16 mouse cellular contexts compared by ENCODE assay signal in the genomic region with DNA sequence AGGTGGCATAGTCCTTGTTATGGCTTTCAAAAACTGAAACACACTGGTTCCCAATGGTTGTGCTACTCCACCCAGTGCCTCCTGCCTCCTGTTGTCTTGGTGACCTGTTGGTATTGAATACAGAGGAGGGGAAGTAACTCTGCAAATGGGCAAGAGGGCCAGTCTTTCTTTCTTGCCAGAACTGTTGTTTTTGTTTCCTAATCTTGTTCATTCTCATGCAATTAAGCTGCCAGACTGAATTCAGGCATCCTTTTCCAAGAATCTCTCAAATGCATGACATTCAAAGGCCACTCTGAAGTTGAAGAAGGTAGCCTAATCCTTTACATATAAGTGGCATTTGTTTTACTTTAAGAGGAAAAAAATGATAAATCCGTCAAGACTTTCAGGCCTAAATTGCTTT. TPM values are rescaled to one million over a fixed set of nuclear protein-coding genes. Genes with fewer than 3 reads are reported as not detected.
A peak's percentile ranks its signal among the peaks of the same experiment; 100 is the strongest.
DNase-seq lines count a peak whose midpoint lies in the region; ATAC-seq and TF ChIP-seq lines count a peak whose summit lies in the region.
"Had no signal": no experiment of that assay in that cellular context is flagged by ENCODE, and none has a peak within 500 bp of the region (broad histone marks: within the 10 kb centered on the region; RNA-seq: fewer than 3 reads in every experiment).

No protein-coding gene starts in this region.

- no peak overlapping the region for H3K4me2 ChIP-seq in forebrain, embryonic 11.5 days (ENCODE audit: low read depth, low read length, severe bottlenecking)
- H3K4me2 ChIP-seq in midbrain, postnatal 0 days (ENCODE audit: low read depth, low read length, poor library complexity, severe bottlenecking), result no peak overlapping the region
- H3K4me2 ChIP-seq in midbrain, embryonic 11.5 days, result no peak overlapping the region
- H3K4me2 ChIP-seq in liver, embryonic 11.5 days, result no peak overlapping the region
- H3K4me2 ChIP-seq: kidney, embryonic 15.5 days; limb, embryonic 15.5 days; midbrain, embryonic 15.5 days had no signal

- H3K4me1 ChIP-seq in forebrain, embryonic 11.5 days (replicated peaks; ENCODE audit: control insufficient read depth, insufficient read depth, low read length), result no peaks in the 10 kb centered on the region
- H3K4me1 ChIP-seq in forebrain, embryonic 10.5 days, result peaks cover 23% of the 10 kb centered on the region
- H3K4me1 ChIP-seq in midbrain, postnatal 0 days (ENCODE audit: insufficient read depth, low read length), result no peaks in the 10 kb centered on the region
- H3K4me1 ChIP-seq in midbrain, embryonic 11.5 days (ENCODE audit: control insufficient read depth, insufficient read depth, low read length), result peaks cover 5% of the 10 kb centered on the region
- no peaks in the 10 kb centered on the region for H3K4me1 ChIP-seq in liver, embryonic 11.5 days (replicated peaks; ENCODE audit: control insufficient read depth, insufficient read depth, low read length)
- H3K4me1 ChIP-seq: limb, embryonic 15.5 days; midbrain, embryonic 15.5 days had no signal

- H3K27me3 ChIP-seq in forebrain, embryonic 11.5 days (ENCODE audit: control insufficient read depth, insufficient read depth, low read length), result no peaks in the 10 kb centered on the region; the same call in 1 of the 2 replicates
- peaks cover 31% of the 10 kb centered on the region for H3K27me3 ChIP-seq in forebrain, embryonic 10.5 days (ENCODE audit: poor library complexity, severe bottlenecking)
- no peaks in the 10 kb centered on the region for H3K27me3 ChIP-seq in midbrain, postnatal 0 days (ENCODE audit: insufficient read depth, low read length)
- no peaks in the 10 kb centered on the region; the same call in 1 of the 2 replicates for H3K27me3 ChIP-seq in midbrain, embryonic 11.5 days (ENCODE audit: control insufficient read depth, insufficient read depth, low read length)
- H3K27me3 ChIP-seq in liver, embryonic 11.5 days (replicated peaks; ENCODE audit: control insufficient read depth, insufficient read depth, low read length), result no peaks in the 10 kb centered on the region
- H3K27me3 ChIP-seq: kidney, embryonic 15.5 days; limb, embryonic 15.5 days; midbrain, embryonic 15.5 days had no signal

- H3K9ac ChIP-seq in forebrain, embryonic 11.5 days (ENCODE audit: low read length), result no peak overlapping the region
- H3K9ac ChIP-seq in midbrain, postnatal 0 days (replicated peaks; ENCODE audit: low read length, poor library complexity, severe bottlenecking), result no peak overlapping the region
- no peak overlapping the region for H3K9ac ChIP-seq in midbrain, embryonic 11.5 days (ENCODE audit: low read length)
- H3K9ac ChIP-seq in liver, embryonic 11.5 days (ENCODE audit: low read depth, low read length), result no peak overlapping the region
- H3K9ac ChIP-seq: kidney, embryonic 15.5 days; limb, embryonic 15.5 days; liver, postnatal 0 days; midbrain, embryonic 15.5 days had no signal

- H3K36me3 ChIP-seq in forebrain, embryonic 11.5 days (ENCODE audit: control insufficient read depth, insufficient read depth, low read length), result no peaks in the 10 kb centered on the region
- H3K36me3 ChIP-seq in forebrain, embryonic 10.5 days (replicated peaks), result no peaks in the 10 kb centered on the region
- H3K36me3 ChIP-seq in midbrain, postnatal 0 days (ENCODE audit: insufficient read depth, low read length), result no peaks in the 10 kb centered on the region
- no peaks in the 10 kb centered on the region for H3K36me3 ChIP-seq in midbrain, embryonic 11.5 days (ENCODE audit: control insufficient read depth, insufficient read depth, low read length)
- no peaks in the 10 kb centered on the region for H3K36me3 ChIP-seq in liver, embryonic 11.5 days (ENCODE audit: control insufficient read depth, insufficient read depth, low read length)
- H3K36me3 ChIP-seq: kidney, embryonic 15.5 days; limb, embryonic 15.5 days; midbrain, embryonic 15.5 days had no signal

- TF ChIP-seq CTCF in midbrain, postnatal 0 days (IDR thresholded peaks at IDR 0.05), result no peak

- no peak overlapping the region for H3K4me3 ChIP-seq in forebrain, embryonic 11.5 days (ENCODE audit: low read depth, low read length)
- no peak overlapping the region for H3K4me3 ChIP-seq in forebrain, embryonic 10.5 days
- no peak overlapping the region for H3K4me3 ChIP-seq in midbrain, postnatal 0 days (ENCODE audit: low read depth, low read length)
- H3K4me3 ChIP-seq in midbrain, embryonic 11.5 days (ENCODE audit: low read depth, low read length), result no peak overlapping the region
- H3K4me3 ChIP-seq in liver, embryonic 11.5 days (ENCODE audit: low read depth, low read length), result no peak overlapping the region
- H3K4me3 ChIP-seq: erythroblast, embryonic 14.5 days; kidney, embryonic 15.5 days; limb, embryonic 15.5 days; midbrain, embryonic 15.5 days had no signal

- no peak for DNase-seq in forebrain, embryonic 11.5 days (ENCODE audit: low spot score)
- no peak for DNase-seq in forebrain, embryonic 10.5 days (ENCODE audit: extremely low spot score, low spot score)
- peak; percentile 25 for DNase-seq in midbrain, postnatal 0 days (ENCODE audit: low spot score)
- DNase-seq in midbrain, embryonic 11.5 days (ENCODE audit: low spot score, missing footprints), result no peak
- DNase-seq in liver, embryonic 11.5 days (ENCODE audit: low spot score), result no peak
- DNase-seq in adrenal gland, postnatal 4 days (ENCODE audit: low spot score in 2 of 2), result no peak
- DNase-seq in heart, adult 8-10 months (ENCODE audit: low spot score), result no peak
- DNase-seq: cerebellum, adult 9-11 months; gastrocnemius, postnatal 25 days; liver, postnatal 0 days; right cerebral cortex, postnatal 14 days had no signal

- H3K27ac ChIP-seq in forebrain, embryonic 11.5 days (ENCODE audit: low read depth, low read length), result no peak overlapping the region
- no peak overlapping the region for H3K27ac ChIP-seq in forebrain, embryonic 10.5 days
- no peak overlapping the region for H3K27ac ChIP-seq in midbrain, postnatal 0 days (ENCODE audit: low read depth, low read length)
- no peak overlapping the region for H3K27ac ChIP-seq in midbrain, embryonic 11.5 days (ENCODE audit: low read depth, low read length)
- H3K27ac ChIP-seq in liver, embryonic 11.5 days (ENCODE audit: low read depth, low read length), result no peak overlapping the region
- H3K27ac ChIP-seq: kidney, embryonic 15.5 days; limb, embryonic 15.5 days; midbrain, embryonic 15.5 days had no signal

- ATAC-seq in forebrain, embryonic 11.5 days (replicated peaks; ENCODE audit: low FRiP score), result 0 out of 2 replicates have a peak, but pooled peaks have one; percentile 44
- ATAC-seq in midbrain, postnatal 0 days (ENCODE audit: low FRiP score), result no peak
- no peak for ATAC-seq in midbrain, embryonic 11.5 days (ENCODE audit: low FRiP score)
- peak; percentile 89 for ATAC-seq in granulocyte monocyte progenitor cell, adult 5-6 weeks (replicated peaks; ENCODE audit: poor library complexity, severe bottlenecking)
- ATAC-seq in liver, embryonic 11.5 days (replicated peaks; ENCODE audit: low FRiP score), result no peak
- ATAC-seq: liver, postnatal 0 days; midbrain, embryonic 15.5 days had no signal

- no peaks in the 10 kb centered on the region for H3K9me3 ChIP-seq in forebrain, embryonic 11.5 days (ENCODE audit: control insufficient read depth, low read length)
- no peaks in the 10 kb centered on the region for H3K9me3 ChIP-seq in forebrain, embryonic 10.5 days
- H3K9me3 ChIP-seq in midbrain, postnatal 0 days (ENCODE audit: low read length), result no peaks in the 10 kb centered on the region
- no peaks in the 10 kb centered on the region for H3K9me3 ChIP-seq in midbrain, embryonic 11.5 days (ENCODE audit: control insufficient read depth, low read length)
- H3K9me3 ChIP-seq in liver, embryonic 11.5 days (ENCODE audit: control insufficient read depth, low read length), result no peaks in the 10 kb centered on the region
- H3K9me3 ChIP-seq: kidney, embryonic 15.5 days; limb, embryonic 15.5 days; midbrain, embryonic 15.5 days had no signal

- WGBS in forebrain, embryonic 11.5 days, result 6% methylated on average over 1 of the region's 1 CpGs
- WGBS in forebrain, embryonic 10.5 days, result 7% methylated on average over 1 of the region's 1 CpGs
- WGBS in midbrain, postnatal 0 days, result 15% methylated on average over 1 of the region's 1 CpGs
- WGBS in midbrain, embryonic 11.5 days, result 6% methylated on average over 1 of the region's 1 CpGs
- WGBS in liver, embryonic 11.5 days, result 48% methylated on average over 1 of the region's 1 CpGs

RNA-seq across cellular contexts. Expression of a gene that starts 19.6 kb away (rescaled TPM):
- 1.2 and 1.3 TPM in 2 replicates for polyA plus RNA-seq in forebrain, embryonic 11.5 days (2014; fragmentation: Nextera tagmentation; extraction: Ambion mirVana)
- 0.56 and 0.86 TPM in 2 replicates for polyA plus RNA-seq in forebrain, embryonic 10.5 days (2016; fragmentation: Nextera tagmentation; extraction: Ambion mirVana)
- total RNA-seq in midbrain, postnatal 0 days (2014; rRNA removed), result 5.0 and 5.3 TPM in 2 replicates
- polyA plus RNA-seq in midbrain, postnatal 0 days (2015; fragmentation: Nextera tagmentation; extraction: Ambion mirVana), result 4.2 and 5.2 TPM in 2 replicates
- 1.5 and 1.9 TPM in 2 replicates for polyA plus RNA-seq in midbrain, embryonic 11.5 days (2014; fragmentation: Nextera tagmentation; extraction: Ambion mirVana)
- not detected in 2 replicates for total RNA-seq in granulocyte monocyte progenitor cell, adult 5-6 weeks (2014; fragmentation: Nextera tagmentation)
- 0.04 TPM in 1 of 2 replicates, not detected in the other for total RNA-seq in granulocyte monocyte progenitor cell, adult 5-6 weeks (2017)
- polyA plus RNA-seq in liver, embryonic 11.5 days (2014; fragmentation: Nextera tagmentation; extraction: Ambion mirVana), result 0.29 and 0.58 TPM in 2 replicates
- 1 to 10 TPM; 1.3 to 1.4 TPM for total RNA-seq in adrenal gland, postnatal 4 days (2021)
- 1 to 10 TPM; 1.6 to 2.0 (median 1.7) TPM for total RNA-seq in heart, adult 8-10 months (2022)
- polyA plus RNA-seq: erythroblast, embryonic 14.5 days had no signal

Comparison
In these comparisons a context has a peak if more than half of its experiments do, and no peak if none do; other contexts are left out.
1. ATAC-seq: peak in forebrain, embryonic 11.5 days (single experiment) and granulocyte monocyte progenitor cell, adult 5-6 weeks (single experiment); none in midbrain, postnatal 0 days (single experiment), midbrain, embryonic 11.5 days (single experiment) and liver, embryonic 11.5 days (single experiment).